Mouse (Mus musculus) embryo, embryonic 9.5 days (tissue): Measurements from ENCODE around the gene Syt8.

ENCODE experiments used
- DNase-seq: peaks from one replicate; pipeline ENCODE4 v3.0.0-alpha.2; 2017; ENCODE audit errors: extremely low spot score

The Syt8 gene

DNA sequence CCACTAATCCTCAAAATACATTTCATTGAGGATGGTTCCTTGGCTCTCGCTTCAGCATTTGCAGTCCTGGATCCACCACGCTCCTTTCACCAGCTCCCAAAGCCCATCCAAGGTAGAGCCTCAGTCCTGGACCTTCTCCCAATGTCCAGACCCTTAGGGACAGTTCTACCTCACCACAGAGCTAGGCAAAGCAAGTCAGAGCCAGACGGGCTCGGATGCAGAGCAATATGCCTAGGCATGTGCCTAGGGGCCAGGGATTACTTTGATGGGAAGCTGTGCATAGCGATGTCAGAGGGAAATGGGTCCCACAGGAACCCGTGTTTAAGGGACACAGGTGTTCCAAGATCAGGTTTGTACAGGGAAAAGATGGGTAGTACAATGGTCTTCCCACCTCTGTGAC is 10.7 kb downstream of the Syt8 start:
- DNase-seq: no peak

DNA sequence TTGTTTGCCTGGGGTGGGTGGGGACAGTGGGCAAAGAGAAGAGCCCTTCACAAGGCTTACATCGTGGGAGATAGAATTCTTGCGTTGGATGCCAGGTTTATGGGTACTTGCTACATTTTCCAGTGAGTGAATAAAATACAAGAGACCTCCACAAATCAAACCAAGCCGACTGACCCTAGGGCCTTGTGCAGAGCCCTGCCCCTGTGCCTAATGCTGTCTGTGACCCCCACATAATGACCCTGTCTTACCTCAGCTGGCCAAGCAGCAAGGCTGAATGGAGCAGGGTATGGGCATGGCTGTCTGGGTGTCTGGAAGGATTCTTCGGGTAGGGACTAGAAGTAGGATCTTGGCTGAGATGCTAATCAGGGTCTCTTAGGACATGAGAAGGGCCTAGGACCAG is 11.6 kb downstream of the Syt8 start:
- DNase-seq: no peak

DNA sequence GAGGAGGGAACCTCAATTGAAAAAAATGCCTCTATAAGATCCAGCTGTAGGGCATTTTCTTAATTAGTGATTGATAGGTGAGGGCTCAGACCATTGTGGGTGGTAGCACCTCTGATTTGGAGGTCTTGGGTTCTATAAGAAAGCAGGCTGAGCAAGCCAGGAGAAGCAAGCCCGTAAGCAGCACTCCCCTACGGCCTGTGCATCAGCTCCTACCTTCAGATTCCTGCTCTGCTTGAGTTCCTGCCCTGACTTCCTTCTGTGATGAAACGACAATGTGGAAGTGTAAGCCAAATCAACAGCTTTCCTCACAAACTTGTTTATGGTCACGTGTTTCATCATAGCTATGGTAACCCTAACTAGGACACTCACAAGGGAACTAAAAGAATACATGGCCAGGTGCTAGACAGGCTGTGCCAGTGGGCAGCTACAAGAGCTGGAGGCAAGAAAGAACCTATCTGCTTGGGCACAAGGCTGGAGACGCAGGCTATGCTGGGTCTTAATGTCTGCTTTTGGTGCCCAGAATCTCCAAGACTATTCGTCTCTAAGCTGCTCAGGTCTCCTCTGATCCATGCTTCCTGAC is 14.5 kb downstream of the Syt8 start:
- DNase-seq: no peak

DNA sequence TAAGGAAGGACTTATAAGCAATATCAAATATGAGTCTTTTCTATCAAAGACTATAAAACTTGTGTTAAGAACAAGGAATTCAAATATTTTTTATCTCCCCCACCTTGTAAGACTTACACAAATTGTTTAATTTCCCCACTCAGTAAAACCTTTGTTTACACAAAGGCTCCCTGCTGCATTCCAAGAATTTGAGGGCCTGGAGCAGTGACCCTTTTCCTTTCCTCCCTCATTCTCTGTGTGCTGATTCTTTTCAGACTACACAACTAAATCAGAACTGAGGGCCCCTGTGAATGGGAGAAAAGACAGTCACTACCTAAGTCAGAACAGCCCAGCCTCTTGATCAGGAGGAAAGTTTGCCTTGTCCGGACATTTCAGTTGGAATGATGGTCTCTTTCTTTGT is 20.1 kb downstream of the Syt8 start:
- no peak for DNase-seq

DNA sequence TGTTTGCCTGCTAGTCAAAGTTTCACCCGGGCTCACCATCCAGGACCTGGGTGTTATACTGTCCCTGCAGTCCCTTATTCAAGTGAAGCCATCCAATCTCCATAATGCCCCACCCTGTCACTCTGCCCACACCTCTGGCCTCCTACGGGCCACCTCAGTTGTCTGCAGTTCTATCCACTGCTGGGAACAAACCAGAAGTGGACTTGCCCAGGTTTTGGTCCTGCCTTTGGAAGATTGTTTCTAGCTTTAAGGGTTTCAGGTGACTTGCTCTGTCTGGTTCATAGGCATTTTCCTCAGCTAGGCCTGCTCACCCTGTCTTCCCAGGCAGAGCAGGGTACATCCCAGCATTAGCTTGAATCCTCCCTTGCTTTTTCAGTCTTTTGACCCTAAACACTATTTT is 20.6 kb downstream of the Syt8 start:
- no peak for DNase-seq

DNA sequence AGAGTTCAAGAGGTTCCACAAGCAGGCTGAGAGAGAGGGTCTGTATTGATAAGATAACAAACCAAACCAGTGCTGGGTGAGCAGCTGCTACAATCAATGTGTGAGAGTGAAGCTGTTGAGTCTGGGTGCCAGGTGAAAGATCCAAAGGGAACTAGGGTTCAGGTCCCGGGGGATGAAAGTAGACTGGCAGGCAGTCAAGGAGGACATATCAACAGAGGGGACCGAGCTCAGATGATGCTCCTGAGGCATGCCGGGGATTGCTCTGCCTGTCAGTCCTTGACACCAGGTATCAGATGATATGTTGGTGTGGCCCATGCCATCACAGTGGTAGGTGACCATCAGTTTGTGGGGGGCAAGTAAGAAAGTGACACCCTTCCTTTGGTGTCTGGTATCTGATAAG is 22.2 kb downstream of the Syt8 start:
- no peak for DNase-seq

DNA sequence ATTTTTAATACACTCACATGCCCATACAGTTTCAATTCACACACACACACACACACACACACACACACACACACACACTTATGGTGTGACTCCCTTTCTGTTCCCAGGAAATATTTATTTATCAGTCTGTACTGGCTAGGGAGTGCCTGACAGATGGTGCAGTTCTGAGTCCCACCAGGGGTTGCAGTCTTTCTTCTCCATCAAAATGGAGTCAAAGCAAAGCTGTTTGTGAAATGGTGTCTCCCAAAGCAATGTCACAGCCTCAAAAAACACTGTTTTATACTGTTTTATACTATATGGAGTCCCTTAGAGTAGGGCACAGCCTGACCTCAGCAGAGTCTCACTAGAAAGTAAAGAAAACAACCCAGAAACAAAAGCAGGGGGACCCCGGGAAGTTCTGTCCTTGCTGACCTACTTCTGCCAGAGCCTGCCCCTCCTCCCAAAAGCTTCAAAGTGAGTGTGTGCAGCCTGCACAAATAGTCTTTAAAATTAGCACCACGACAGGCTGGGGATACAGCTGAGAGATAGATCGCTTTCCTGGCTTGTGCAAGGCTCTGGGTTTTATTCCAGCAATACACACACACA is 22.7 kb downstream of the Syt8 start:
- no peak for DNase-seq

DNA sequence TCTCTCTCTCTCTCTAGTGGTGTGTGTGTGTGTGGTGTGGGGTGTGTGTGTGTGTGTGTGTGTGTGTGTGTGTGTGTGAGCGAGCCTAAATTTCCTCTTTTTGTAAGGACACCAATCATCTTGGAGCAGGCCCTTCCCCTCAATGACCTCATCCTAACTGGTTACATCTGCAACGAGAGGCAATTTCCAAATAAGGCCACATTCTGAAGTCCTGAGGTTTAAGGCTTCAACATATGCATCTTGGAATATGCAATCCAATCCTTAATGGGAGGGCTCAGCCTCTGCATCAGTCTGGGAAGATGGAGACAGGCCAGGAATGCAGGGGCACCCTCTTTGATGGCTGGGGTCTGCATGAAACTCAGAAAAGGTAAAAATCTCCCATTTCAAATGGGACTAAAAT is 23.4 kb downstream of the Syt8 start:
- DNase-seq: peak; percentile 47

DNA sequence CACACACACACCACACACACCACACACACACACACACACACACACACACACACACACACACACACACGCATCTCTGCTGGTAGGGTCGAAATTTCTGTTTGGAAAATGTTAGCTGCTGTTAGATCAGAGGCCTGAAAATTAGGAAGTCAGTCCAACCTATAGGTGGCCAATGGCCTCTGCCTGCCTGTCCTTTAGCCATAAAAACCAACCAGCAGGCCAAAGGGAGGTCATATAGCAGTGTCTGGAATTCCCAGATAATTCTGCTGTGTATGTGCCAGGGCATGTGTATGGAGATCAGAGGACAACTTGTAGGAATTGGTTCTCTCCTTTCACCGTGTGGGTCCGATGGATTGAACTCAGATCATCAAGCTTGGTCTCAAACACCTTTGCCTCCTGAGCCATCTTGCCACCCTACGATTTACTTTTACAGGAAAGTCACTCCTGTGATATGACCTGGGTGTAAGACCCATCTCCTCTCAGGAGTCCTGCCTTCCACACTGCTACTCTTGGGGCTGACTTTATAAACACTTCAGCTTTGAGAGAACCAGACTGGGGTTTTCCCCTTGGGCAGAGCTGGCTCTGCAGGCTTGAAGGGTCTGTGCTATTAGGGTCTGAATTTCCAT is 24.1 kb downstream of the Syt8 start:
- DNase-seq: no peak

DNA sequence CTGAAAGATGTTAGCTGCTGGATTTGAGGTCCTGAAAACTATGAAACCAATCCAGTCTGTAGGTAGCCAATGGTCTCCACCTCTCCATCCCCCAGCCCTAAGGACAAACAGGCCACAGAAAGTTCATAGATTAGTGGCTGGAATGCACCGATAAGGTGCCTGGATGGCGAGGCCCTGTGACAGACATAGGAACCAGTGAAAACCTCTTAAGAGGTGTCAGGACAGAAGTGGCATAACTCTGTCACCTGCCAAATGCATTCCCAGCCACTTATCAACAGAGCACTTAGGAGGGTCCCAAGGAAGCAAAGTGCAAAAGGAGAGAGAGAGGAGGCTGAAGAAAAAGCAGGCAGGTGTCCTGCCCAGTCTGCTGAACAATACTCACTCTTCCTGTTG is 24.6 kb downstream of the Syt8 start:
- DNase-seq: no peak

DNA sequence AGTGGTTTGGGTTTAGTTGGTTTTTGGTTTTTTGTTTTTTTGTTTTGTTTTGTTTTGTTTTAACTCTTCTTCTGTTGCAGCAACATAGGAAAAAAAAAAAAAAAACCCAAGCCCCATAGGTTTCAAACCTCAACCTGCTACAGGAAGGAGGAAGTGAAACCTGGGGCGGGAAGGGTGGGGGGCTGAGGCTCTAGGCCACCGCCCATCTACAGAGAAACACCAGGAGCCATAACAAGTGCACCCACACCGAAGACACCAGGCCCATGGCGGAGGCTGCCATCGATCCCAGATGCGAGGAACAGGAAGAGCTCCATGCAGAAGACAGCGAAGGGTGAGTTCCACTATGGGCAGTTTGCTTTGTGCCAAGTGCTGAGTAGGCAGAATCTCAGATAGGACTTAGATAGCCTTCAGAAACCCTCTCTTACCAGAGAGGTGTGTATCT is 26.0 kb downstream of the Syt8 start, which contains the start of gene Lsp1:
Lsp1 (plus strand) TSS at position 174 of the 442 bp plus-strand sequence.
- no peak for DNase-seq

DNA sequence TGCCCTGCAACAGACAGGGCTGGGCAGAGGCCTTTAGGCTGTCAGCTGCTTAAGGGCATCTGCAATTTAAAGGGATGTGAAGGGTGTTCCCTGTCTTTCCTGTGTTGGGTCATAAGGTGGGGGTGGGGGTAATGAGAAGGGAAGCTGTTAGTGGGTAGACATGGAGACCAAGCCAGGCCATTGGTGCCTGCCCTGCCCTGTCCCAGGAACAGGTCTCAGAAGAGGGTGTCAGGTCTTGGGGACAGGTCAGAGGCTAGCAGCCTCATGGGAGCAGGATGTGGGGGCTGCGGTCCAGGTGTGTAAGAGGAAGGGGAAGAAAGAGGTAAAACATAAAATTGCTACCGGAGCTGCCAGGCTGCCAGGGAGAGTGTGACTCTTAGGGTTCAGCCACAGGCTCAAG is 26.8 kb downstream of the Syt8 start:
- no peak for DNase-seq

DNA sequence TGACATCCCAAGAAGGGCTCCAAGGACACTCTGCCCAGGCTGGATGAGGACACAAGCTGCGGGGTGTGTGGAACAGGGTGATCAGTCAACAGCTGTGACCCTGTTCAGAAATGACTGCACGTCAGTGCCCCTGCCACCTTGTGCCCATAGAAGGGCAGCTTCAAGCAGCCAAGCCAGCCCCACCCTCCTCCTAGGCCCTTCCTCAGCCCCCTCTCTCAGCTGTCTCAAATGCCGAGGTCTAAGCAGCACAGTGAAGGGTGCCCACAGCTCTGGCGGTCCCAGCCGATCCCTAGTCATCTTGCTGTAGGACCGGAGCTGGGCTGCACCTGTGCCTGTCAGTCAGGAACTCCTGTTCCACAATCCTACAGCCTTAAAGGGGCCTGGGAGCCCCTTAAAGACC is 27.5 kb downstream of the Syt8 start:
- no peak for DNase-seq

DNA sequence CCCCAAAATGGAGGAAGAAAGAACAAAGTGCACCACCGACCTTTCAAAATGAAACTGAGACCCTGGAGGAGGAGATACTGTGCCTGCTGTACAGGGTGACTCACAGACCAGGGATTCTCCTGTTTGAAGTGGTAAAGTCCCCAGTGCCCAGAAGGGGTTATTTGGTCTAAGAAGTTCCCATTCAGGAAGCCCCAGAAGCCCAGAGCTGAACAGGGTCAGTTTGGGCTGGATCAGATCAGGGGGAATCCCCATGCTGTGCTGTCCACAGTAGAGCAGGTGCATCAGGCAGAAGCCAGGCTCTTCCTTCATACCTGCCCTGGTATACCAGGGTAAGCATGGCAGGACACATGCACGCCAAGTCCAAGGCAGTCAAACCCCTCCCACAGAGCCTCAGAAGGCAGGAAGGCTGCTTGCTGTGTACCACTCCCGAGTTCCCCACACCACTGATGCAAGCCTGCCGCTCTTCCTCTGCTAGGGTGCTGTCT is 28.0 kb downstream of the Syt8 start:
- no peak for DNase-seq

DNA sequence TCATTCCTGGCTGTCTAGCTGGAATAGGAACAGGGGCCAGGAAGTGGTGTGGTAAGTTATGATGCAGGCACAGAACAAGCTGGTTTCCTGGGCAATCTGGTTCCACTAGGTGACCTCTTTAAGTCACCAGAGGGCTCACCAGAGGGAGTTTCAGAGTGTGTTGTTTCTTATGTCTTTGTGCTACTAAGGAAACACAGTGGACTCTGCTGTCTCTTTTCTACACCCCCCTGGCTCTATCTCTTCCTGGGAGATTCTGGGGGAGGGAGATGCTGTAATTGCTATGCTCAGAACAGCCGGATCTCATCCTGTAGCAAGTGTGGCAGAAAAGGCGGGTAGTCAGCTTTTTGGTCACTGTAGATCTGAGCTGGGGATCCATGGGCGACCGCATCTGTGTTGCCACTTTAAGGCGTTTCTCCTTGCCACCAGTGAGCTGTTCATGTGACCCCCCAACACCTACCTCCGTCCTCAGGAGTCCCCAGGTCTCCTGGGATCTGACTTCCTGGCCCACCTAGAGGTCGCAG is 35.6 kb downstream of the Syt8 start:
- no peak for DNase-seq

DNA sequence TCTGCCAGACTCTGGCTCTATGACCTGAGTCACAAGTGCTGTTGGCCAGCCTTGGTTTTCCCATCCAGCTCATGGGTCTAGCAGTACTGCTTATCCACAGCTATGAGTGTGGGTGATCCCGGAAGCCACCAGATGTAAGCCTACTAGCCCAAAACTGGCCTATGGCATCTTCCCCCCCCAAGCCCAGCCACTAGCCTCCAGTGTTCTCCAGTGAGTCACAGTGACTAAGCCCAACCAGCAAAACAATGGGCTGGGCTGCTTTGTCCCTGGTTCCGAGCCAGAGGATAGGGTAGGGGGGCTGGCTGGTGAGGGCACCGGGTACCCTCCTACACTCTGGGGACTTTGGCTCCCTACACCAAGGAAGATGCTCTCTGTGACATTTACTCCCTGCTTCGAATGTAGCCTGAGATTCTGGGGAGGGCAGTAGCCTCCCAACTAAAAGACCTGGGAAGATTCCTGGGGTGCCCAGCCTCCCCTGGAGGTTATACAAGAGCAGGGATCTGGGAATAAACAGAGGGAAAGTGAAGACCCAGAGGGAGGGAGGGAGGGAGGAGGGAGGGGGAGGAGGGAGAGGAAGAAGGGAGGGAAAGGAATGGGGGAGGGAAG is 36.3 kb downstream of the Syt8 start:
- DNase-seq: peak; percentile 78

DNA sequence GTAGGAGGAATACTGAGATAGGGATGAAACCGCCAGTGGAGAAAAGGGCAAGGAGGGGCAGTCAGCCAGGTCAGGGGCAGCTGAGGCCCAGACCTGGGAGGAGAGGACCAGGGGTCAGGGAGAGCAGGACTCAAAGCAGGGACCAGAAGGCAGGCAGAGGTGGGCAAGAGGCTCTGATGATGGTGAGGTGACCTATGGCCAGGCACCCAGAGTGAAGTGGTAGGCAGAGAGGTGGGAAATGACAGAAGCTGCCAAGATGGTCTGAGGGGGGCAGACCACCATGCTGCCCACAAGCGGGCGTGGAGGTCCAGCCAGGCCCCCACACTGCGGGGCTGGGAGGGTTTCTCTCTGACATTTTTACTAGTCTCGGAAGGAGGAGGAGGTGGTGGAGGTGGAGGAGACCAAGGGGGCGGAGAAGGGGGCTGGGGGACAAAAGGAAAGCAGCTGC is 36.8 kb downstream of the Syt8 start:
- DNase-seq: peak; percentile 52

DNA sequence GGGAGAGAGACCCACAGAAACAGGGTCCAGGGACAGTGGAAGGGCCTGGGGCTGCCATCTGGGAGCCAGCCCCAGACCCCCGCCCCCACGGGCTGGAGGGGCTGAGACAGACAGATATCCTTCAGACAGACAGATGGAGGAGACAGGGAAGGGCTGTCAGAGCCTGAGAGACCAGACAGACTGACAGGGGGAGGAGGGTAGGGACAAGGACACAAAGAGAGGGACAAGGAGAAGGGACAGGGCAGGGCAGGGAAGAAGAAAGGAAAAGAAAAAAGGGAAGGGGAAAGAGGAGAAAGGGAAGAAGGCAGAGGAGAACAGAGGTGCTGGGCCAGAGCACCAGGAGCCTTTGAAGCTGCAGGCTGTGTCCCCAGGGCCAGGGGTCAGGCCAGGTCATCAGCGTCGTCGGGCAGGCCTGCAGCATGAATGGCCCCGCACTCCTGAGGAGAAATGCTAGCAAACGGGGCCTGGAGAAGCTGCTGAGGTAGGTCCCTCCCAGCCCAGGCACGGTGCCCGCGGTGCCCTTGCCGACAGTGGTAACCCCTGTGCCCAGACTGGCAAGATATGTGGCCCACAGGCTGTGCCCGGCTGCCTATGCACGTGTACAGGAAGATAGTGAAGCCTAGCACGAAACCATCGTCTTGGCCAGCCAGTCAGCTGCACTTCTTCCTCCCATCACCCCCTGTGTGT is 37.4 kb downstream of the Syt8 start:
- DNase-seq: peak; percentile 53

DNA sequence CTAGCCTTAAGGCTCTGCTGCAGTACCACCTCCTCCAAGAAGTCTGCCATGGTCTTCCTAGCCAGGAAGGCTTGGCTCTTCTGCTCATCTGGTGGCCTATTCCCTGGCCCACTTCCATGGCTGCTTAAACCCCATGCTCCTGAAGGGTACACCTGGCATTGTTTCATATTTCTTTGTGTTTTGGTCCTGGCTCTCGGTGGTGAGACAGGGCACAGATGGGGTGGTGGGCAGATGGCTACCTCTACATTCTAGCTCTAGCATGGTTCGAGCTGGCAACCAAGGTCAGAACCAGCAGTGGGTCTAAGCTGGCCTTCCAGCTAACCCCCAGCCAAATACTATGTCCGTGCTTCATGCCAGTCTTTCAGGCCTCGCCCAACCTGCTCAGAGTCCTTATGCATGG is 38.3 kb downstream of the Syt8 start:
- DNase-seq: no peak

DNA sequence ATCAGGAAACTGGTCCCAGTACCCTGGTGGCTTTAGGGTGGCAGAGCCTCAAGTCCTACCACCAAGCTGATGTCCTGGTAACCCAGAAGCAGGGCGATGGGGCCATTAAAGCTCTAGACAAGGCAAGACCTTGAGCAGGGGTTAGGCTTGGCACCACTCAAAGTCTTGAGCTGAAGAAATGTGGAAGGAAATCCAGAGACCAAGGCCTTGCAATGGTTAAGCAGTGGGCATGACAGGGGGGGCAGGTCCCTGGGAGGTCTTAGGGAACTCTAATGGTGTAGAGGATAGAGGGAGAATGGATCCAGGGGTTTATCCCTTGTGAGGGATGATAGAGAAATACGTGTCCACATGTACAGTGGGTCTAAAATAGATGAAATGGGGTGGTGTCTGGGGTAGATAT is 38.8 kb downstream of the Syt8 start:
- no peak for DNase-seq

DNA sequence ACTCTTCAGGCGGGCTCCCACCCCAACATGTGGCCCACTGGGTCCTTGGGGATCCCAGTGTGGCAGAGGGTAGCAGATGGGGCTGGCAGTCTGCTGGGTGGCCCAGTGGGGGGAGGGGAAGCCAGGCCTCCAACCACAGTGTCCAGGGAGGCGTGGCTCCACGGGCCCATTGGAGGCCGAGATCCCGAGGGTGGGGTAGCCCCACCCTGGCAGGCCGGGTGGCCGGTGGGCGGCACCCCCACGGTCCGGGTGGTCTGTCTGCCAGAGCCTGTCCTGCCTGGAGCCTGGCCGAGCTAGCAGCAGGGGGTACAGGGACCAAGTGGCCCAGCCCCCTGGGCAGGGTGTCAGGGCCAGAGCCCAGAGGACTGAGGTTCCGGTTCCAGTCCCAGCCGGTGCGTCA is 40.1 kb downstream of the Syt8 start:
- no peak for DNase-seq

DNA sequence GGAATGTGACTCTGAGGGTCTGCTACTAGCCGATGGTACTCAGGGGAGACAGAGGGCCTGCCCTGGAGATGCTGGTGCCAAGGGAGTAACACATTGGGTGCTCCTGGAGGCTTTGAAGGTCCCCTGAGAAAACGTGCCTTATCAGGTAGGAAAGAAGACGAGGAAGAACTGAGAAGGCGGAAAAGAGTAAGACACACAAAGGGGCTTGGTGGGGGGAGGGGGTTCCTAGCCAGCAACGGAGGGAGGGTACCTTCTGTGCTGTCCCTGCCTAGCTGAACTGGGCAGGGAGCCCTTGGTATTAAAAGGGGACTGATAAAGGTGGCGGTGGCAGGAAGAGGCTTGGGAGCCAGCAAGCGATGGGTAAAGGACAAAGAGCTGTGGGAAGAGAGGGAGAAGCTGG is 41.0 kb downstream of the Syt8 start:
- DNase-seq: no peak
